Mouse (Mus musculus) brain, adult 10 weeks (tissue): ENCODE data around the gene Hoxc13. TPM values are rescaled to one million over a fixed set of nuclear protein-coding genes. Genes with fewer than 3 reads are reported as not detected.

Experiments
- polyA plus RNA-seq: library from polyadenylated mRNA; stranded (reverse); fragments of 350-450 nt; fragmentation: Illumina TruSeq; extraction: RNeasy Lipid Tissue Mini Kit (QIAGEN cat#74804); gene quantifications from one replicate; pipeline ENCODE4 v1.2.3, GENCODE M21; 2015; ENCODE audit warnings: low read depth, low replicate concordance

Gene Hoxc13
- not detected for polyA plus RNA-seq

GRCm38 (mm10) chr15:102921053-102922011 lies at the start of gene Hoxc13:
Gene Hoxc13 (plus strand): TSS chr15:102921103.

GRCm38 (mm10) chr15:102936279-102936972 lies 15.5 kb downstream of the Hoxc13 start, which contains the start of gene Hoxc12:
Gene Hoxc12 (plus strand): TSS chr15:102936757.

GRCm38 (mm10) chr15:102954192-102955006 lies 33.5 kb downstream of the Hoxc13 start, which contains the start of gene Hoxc11:
Gene Hoxc11 (plus strand): TSS chr15:102954427.

GRCm38 (mm10) chr15:102966776-102967311 lies 45.9 kb downstream of the Hoxc13 start, which contains the start of gene Hoxc10:
Gene Hoxc10 (plus strand): TSS chr15:102966796.

DNA sequence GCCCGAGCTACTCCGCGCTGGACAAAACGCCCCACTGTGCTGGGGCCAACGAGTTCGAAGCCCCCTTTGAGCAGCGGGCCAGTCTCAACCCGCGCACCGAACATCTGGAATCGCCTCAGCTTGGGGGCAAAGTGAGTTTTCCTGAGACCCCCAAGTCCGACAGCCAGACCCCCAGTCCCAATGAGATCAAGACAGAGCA lies 46.3 kb downstream of the Hoxc13 start, which contains the start of gene Hoxc5:
Hoxc5 (plus strand) TSS at position 132 of the 199 bp plus-strand sequence.

DNA sequence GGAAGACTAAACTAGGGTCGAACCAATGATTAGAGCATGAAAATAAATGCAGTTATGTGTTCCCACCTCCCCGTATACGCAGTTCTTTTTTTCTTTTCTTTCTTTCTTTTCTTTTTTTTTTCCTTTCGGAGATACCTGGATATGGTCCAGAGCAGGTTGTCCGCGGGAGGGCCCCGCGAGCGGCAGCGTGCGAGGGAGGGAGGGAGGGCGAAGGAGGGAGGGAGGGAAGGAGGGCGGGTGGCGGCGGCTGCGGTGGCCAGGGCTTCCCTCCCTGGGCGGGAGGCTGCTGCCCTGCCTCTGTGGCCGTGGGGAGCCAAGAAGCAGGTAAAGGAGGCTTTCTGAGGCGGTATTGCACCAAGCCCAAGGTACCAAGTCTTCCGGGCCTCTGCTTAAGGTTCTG lies 55.3 kb downstream of the Hoxc13 start, which contains the start of gene Hoxc9:
Hoxc9 (plus strand) TSS at position 269 of the 400 bp plus-strand sequence.

Other genes starting within 250 kb of the Hoxc13 start
- gene Atp5g2, start 248.8 kb upstream of the Hoxc13 start, polyA plus RNA-seq: 347 TPM
- gene Calcoco1, start 198.9 kb upstream of the Hoxc13 start, polyA plus RNA-seq: 55.8 TPM
- not detected for gene Hoxc12, start 15.7 kb downstream of the Hoxc13 start, polyA plus RNA-seq
- not detected for gene Hoxc11, start 33.3 kb downstream of the Hoxc13 start, polyA plus RNA-seq
- not detected for gene Hoxc10, start 45.7 kb downstream of the Hoxc13 start, polyA plus RNA-seq
- gene Hoxc5, start 46.3 kb downstream of the Hoxc13 start, polyA plus RNA-seq: not detected
- not detected for gene Hoxc9, start 55.3 kb downstream of the Hoxc13 start, polyA plus RNA-seq
- gene Hoxc8, start 69.5 kb downstream of the Hoxc13 start, polyA plus RNA-seq: not detected
- not detected for gene Hoxc6, start 77.2 kb downstream of the Hoxc13 start, polyA plus RNA-seq
- gene Hoxc4, start 97.8 kb downstream of the Hoxc13 start, polyA plus RNA-seq: not detected
- gene Smug1, start 246.0 kb downstream of the Hoxc13 start, polyA plus RNA-seq: 17.3 TPM